Mouse (Mus musculus): ENCODE data around the gene Irgm2. TPM values are rescaled to one million over a fixed set of nuclear protein-coding genes. Genes with fewer than 3 reads are reported as not detected.
"Not testable (repeated sequence)": the region's sequence is repeated elsewhere in the genome, so short reads cannot be mapped to it uniquely, and the experiment has no call there.

Gene Irgm2
- 18.3 and 21.1 TPM in 2 replicates for polyA plus RNA-seq (2012; rRNA removed)

- TF ChIP-seq POLR2A (IDR thresholded peaks at IDR 0.05; ENCODE audit: low read depth, low read length), result peak; percentile 66
- DNase-seq (ENCODE audit: low read depth in 1 of 2, low spot score in 2 of 2), result peak; percentile 79 to 88
- Histone ChIP-seq H3K4me3 (ENCODE audit: extremely low read depth, insufficient read depth, insufficient read length) (peak within 1 kb of the TSS; percentile 78), H3K27ac (ENCODE audit: insufficient read depth, low read length) (peak within 1 kb of the TSS; percentile 95)
- under 1% methylated on average over 14 of the region's 15 CpGs for WGBS
- not testable (repeated sequence) for H3K4me1 ChIP-seq (ENCODE audit: control insufficient read depth, insufficient read depth, insufficient read length); H3K36me3 ChIP-seq (ENCODE audit: control insufficient read depth, insufficient read depth, low read length); H3K27me3 ChIP-seq (ENCODE audit: control insufficient read depth, insufficient read depth, low read length)
Measured at GRCm38 (mm10) chr11:58199229-58200037, at the start of gene Irgm2, which contains the start of gene Igtp. Gene Irgm2 (plus strand): TSS chr11:58199618. Gene Igtp (plus strand): TSS chr11:58199556.

DNA sequence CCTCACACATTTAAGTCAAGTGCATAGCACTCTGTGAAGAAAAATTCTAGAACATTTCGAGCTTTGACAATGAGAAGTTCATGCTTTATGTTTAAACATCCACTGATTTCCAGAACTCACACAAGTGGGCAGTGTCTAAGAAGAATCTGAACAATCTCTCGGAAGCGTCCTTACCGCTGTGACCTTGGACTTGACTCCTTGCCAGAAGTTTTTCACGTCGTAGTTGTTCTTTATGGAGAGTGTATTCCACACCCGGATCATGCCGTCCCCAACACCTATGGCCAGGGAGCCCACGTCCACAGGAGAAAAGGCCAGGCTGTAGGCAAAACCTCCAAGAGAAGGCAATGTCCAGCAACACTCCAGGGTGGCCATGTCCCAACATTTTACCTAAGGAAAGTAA lies 44.0 kb upstream of the Irgm2 start:
- no peak overlapping the region for H3K4me3 ChIP-seq (ENCODE audit: extremely low read depth, insufficient read depth, insufficient read length)
- H3K27me3 ChIP-seq (ENCODE audit: control insufficient read depth, insufficient read depth, low read length), result no peaks in the 10 kb centered on the region
- H3K36me3 ChIP-seq (ENCODE audit: control insufficient read depth, insufficient read depth, low read length), result peaks cover 29% of the 10 kb centered on the region
- no peak for TF ChIP-seq POLR2A (IDR thresholded peaks at IDR 0.05; ENCODE audit: low read depth, low read length)
- no peak for TF ChIP-seq CTCF (IDR thresholded peaks at IDR 0.05; ENCODE audit: extremely low read depth, insufficient read depth, insufficient read length, insufficient replicate concordance)
- DNase-seq (ENCODE audit: low read depth in 1 of 2, low spot score in 2 of 2), result no peak
- 90% methylated on average over 9 of the region's 9 CpGs for WGBS
- H3K4me1 ChIP-seq (ENCODE audit: control insufficient read depth, insufficient read depth, insufficient read length), result no peaks in the 10 kb centered on the region
- H3K27ac ChIP-seq (ENCODE audit: insufficient read depth, low read length), result no peak overlapping the region

GRCm38 (mm10) chr11:58156871-58157270 lies 42.5 kb upstream of the Irgm2 start:
- H3K27ac ChIP-seq (ENCODE audit: insufficient read depth, low read length), result no peak overlapping the region
- TF ChIP-seq CTCF (IDR thresholded peaks at IDR 0.05; ENCODE audit: extremely low read depth, insufficient read depth, insufficient read length, insufficient replicate concordance), result no peak
- no peak for TF ChIP-seq POLR2A (IDR thresholded peaks at IDR 0.05; ENCODE audit: low read depth, low read length)
- no peak overlapping the region for H3K4me3 ChIP-seq (ENCODE audit: extremely low read depth, insufficient read depth, insufficient read length)
- DNase-seq (ENCODE audit: low read depth in 1 of 2, low spot score in 2 of 2), result no peak
- WGBS, result 82% methylated on average over 3 of the region's 3 CpGs
- H3K4me1 ChIP-seq (ENCODE audit: control insufficient read depth, insufficient read depth, insufficient read length), result no peaks in the 10 kb centered on the region
- peaks cover 27% of the 10 kb centered on the region for H3K36me3 ChIP-seq (ENCODE audit: control insufficient read depth, insufficient read depth, low read length)
- H3K27me3 ChIP-seq (ENCODE audit: control insufficient read depth, insufficient read depth, low read length), result no peaks in the 10 kb centered on the region

DNA sequence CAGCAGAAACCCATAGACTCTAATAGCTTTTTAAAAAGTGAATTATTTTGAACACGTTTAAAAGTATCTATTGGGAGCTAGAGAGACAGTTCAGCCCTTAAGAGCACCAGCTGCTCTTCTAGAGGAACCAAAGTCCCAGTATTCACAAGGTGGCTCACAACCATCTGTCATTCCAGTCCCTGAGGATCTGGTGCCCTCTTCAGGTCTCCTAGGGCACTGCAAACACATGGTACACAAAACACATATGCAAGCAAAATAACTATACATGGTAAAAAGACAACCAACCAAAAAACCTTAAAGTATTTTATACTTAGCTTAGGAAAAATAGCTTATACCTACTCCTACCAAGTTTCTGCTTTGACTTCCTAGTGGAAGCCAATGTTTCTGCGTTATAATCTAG lies 34.3 kb upstream of the Irgm2 start:
- Histone ChIP-seq H3K36me3 (ENCODE audit: control insufficient read depth, insufficient read depth, low read length) (peaks cover 10% of the 10 kb centered on the region), H3K27me3 (ENCODE audit: control insufficient read depth, insufficient read depth, low read length) (no peaks in the 10 kb centered on the region), H3K27ac (ENCODE audit: insufficient read depth, low read length) (no peak overlapping the region), H3K4me3 (ENCODE audit: extremely low read depth, insufficient read depth, insufficient read length) (no peak overlapping the region), H3K4me1 (ENCODE audit: control insufficient read depth, insufficient read depth, insufficient read length) (peaks cover 3% of the 10 kb centered on the region; the same call in 1 of the 2 replicates)
- WGBS, result 95% methylated on average over 2 of the region's 2 CpGs
- TF ChIP-seq CTCF (IDR thresholded peaks at IDR 0.05; ENCODE audit: extremely low read depth, insufficient read depth, insufficient read length, insufficient replicate concordance), result no peak
- TF ChIP-seq POLR2A (IDR thresholded peaks at IDR 0.05; ENCODE audit: low read depth, low read length), result no peak
- no peak for DNase-seq (ENCODE audit: low read depth in 1 of 2, low spot score in 2 of 2)

DNA sequence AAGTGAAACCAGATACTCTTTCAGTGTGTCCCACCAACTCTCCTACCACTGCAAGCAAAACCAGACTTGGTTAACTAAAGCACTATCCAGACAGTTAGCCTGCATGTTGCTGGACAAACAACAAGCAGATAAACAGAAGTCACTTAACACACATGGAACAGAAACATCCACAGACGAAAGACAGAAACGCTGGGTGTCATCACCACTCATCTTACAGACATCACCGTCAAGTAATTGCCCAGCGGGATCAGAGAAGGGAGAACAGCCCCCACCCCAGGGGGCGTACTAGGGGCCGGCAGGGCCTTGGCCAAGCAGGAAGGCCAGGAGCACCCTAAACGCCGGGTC lies 31.6 kb upstream of the Irgm2 start:
- H3K36me3 ChIP-seq (ENCODE audit: control insufficient read depth, insufficient read depth, low read length), result peaks cover 8% of the 10 kb centered on the region
- under 1% methylated on average over 8 of the region's 8 CpGs for WGBS
- no peak overlapping the region for H3K27ac ChIP-seq (ENCODE audit: insufficient read depth, low read length)
- no peak for DNase-seq (ENCODE audit: low read depth in 1 of 2, low spot score in 2 of 2)
- H3K27me3 ChIP-seq (ENCODE audit: control insufficient read depth, insufficient read depth, low read length), result no peaks in the 10 kb centered on the region
- TF ChIP-seq CTCF (IDR thresholded peaks at IDR 0.05; ENCODE audit: extremely low read depth, insufficient read depth, insufficient read length, insufficient replicate concordance) (no peak), POLR2A (IDR thresholded peaks at IDR 0.05; ENCODE audit: low read depth, low read length) (no peak)
- H3K4me3 ChIP-seq (ENCODE audit: extremely low read depth, insufficient read depth, insufficient read length), result peak overlapping the region; percentile 82
- H3K4me1 ChIP-seq (ENCODE audit: control insufficient read depth, insufficient read depth, insufficient read length), result peaks cover 6% of the 10 kb centered on the region; the same call in 1 of the 2 replicates

- peak within 1 kb of the TSS; percentile 49 for H3K27ac ChIP-seq (ENCODE audit: insufficient read depth, low read length)
- H3K4me3 ChIP-seq (ENCODE audit: extremely low read depth, insufficient read depth, insufficient read length), result peak within 1 kb of the TSS; percentile 82
- H3K36me3 ChIP-seq (ENCODE audit: control insufficient read depth, insufficient read depth, low read length), result peaks cover 5% of the 10 kb centered on the region; the same call in 1 of the 2 replicates
- TF ChIP-seq CTCF (IDR thresholded peaks at IDR 0.05; ENCODE audit: extremely low read depth, insufficient read depth, insufficient read length, insufficient replicate concordance) (no peak), POLR2A (IDR thresholded peaks at IDR 0.05; ENCODE audit: low read depth, low read length) (peak; percentile 16; the same call in 1 of the 2 replicates)
- peaks cover 6% of the 10 kb centered on the region; the same call in 1 of the 2 replicates for H3K4me1 ChIP-seq (ENCODE audit: control insufficient read depth, insufficient read depth, insufficient read length)
- WGBS, result 1% methylated on average over 71 of the region's 71 CpGs
- no peaks in the 10 kb centered on the region for H3K27me3 ChIP-seq (ENCODE audit: control insufficient read depth, insufficient read depth, low read length)
- DNase-seq (ENCODE audit: low read depth in 1 of 2, low spot score in 2 of 2), result peak; percentile 52 to 71
Measured at GRCm38 (mm10) chr11:58168167-58168915, 31.1 kb upstream of the Irgm2 start, which contains the start of gene Gemin5. Gene Gemin5 (minus strand): TSS chr11:58168539.

All from spleen, adult 2 months (tissue).